Mouse (Mus musculus) layer of hippocampus, adult 2 months (tissue): Measurements from ENCODE around the gene Kctd15. TPM values are rescaled to one million over a fixed set of nuclear protein-coding genes. Genes with fewer than 3 reads are reported as not detected.

Experiments
- DNase-seq, 2 experiments: peaks; one replicate each; pipeline ENCODE4 v3.0.0; 2022; ENCODE audit warnings: low spot score in 2 of 2
- H3K27ac ChIP-seq: fragments of 200-600 bp; 2 replicates; pipeline ENCODE4 v1.8.1; 2022
- H3K4me3 ChIP-seq: fragments of 200-600 bp; 2 replicates; pipeline ENCODE4 v1.8.1; 2022; ENCODE audit warnings: mild to moderate bottlenecking
- CTCF ChIP-seq: fragments of 200-600 bp; conservative IDR thresholded peaks from 2 replicates; pipeline ENCODE4 v1.8.1; 2022; ENCODE audit warnings: antibody characterized with exemption, mild to moderate bottlenecking, moderate library complexity
- long read RNA-seq, 2 experiments: library from polyadenylated mRNA; stranded (forward); transcript quantifications; one replicate each; pipeline ENCODE4 v2.0.0; 2021; ENCODE audit warnings: borderline mapping rate in 2 of 2
- total RNA-seq, 2 experiments: library from RNA; stranded (reverse); gene quantifications; 2 replicates each; pipeline ENCODE4 v1.2.3; 2021

Kctd15 gene
- total RNA-seq: 10 to 100 TPM; 11.2 to 11.5 TPM
- long read RNA-seq, experiment 1, partial matches to known transcripts: 0 of 2 reads
- long read RNA-seq, experiment 1, other reads (novel, unspliced or antisense): 1 of 2 reads
- long read RNA-seq, experiment 2, partial matches to known transcripts: 1 of 4 reads
- long read RNA-seq, experiment 2, other reads (novel, unspliced or antisense): 0 of 4 reads

DNA sequence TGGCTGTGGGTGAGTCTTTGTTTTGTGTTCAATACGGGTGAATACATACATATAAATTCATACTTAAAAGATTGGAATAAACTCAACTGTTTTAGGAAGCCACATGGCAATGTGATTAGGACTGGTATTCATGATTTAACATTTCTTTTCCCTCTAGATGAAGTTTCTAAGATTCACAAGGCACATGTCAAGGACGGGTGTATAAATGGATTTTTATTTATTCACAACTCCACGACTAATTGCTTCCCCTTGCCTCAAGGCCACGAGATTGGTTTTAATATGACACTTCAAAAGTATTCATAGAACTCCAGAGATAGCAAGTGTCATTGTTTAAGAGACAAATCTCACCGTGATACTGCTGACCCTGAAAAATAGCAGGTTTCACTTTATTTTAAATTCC is at the start of gene Kctd15:
Kctd15 (minus strand) TSS at position 101 of the 400 bp plus-strand sequence.
- peak within 1 kb of the TSS; percentile 84; the same call in 1 of the 2 replicates for H3K27ac ChIP-seq
- DNase-seq: no peak
- H3K4me3 ChIP-seq: peak within 1 kb of the TSS; percentile 76
- no peak for TF ChIP-seq CTCF

DNA sequence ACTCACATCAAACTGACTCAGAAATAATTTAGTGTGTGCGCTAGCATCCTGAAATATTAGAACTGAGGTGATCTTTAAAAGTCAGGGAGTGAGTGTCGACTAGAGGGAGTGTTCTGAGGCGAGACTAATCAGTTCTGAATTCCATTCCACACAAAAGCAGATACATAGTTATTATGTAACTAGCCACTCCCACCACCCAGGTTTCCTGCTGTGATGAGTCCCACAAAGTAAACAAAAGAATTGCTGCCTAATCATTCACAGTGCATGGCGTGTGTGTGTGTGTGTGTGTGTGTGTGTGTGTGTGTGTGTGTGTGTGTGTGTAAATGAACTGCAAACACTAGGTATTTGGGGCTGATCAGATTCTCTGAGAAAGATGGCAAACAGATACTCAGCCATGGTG is 47.9 kb upstream of the Kctd15 start:
- Histone ChIP-seq H3K4me3 (no peak overlapping the region), H3K27ac (no peak overlapping the region)
- TF ChIP-seq CTCF: no peak
- no peak for DNase-seq

DNA sequence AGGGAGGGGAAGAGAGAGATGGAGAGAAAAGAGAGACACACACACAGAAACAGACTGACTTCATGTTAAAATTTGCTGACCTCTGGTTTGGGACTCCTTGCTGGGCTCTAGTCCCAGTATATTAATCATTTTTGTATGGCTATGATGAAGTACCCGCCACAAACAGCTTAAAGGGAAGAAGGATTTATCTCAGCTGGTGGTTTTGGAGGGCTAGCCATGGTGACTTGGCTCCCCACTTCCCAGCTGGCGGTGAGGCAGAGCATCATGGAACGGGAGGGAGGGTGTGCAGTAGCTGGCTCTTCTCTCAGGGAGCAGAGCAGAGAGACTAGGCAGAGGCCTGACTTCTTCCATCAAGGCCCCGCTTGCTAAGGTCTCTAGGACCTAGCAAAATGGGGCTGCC is 46.9 kb upstream of the Kctd15 start:
- TF ChIP-seq CTCF: no peak
- Histone ChIP-seq H3K27ac (no peak overlapping the region), H3K4me3 (no peak overlapping the region)
- no peak for DNase-seq

DNA sequence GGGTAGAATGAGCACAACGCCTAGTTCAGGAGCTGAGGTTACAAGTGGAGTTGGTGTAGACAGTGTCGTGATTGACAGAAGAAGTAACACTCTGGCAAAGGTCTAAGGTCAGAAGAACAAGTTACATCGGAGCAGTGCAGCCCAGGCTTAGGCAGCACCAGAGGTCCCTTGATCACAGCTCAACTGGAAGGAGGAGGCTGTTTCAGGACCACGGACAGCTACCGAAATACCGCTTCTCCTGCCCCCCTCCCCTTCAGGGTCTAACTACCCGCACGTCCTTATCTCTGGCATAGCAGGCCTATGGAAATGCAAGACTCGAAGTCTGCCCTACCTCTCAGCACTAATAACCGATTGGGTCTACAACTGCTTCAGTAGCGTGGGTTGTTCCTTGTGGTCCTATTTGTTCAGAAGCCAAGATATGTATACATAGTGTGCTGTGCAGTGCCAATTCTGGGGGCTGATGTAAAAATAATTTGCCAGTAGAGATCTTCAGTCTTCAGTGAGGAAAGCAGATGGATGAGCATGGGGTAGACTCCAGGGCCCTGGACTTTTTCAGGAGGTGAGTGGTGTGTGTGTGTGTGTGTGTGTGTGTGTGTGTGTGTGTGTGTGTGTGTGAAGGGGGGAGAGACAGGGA is 46.3 kb upstream of the Kctd15 start:
- no peak overlapping the region for H3K4me3 ChIP-seq
- H3K27ac ChIP-seq: no peak overlapping the region
- TF ChIP-seq CTCF: no peak
- DNase-seq: no peak

DNA sequence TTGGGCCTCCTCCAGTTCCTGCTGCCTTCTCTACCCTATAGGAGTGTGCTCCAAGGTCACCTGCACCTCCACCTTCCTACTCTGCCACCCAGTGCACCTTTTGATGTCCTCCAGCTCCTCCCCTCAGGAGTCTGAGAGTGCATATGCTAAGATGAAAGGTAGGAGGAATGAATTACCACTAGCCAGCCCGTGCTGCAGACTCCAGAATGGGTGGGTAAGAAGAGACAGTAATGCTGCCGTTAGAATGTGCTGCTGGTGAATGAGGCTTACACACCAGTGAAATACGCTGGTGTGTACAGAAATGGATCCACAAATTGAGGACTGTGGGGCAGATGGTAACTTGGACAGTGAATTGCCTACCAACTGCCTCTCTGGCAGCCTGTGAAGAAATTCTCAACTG is 43.4 kb upstream of the Kctd15 start:
- TF ChIP-seq CTCF: no peak
- Histone ChIP-seq H3K4me3 (no peak overlapping the region), H3K27ac (no peak overlapping the region)
- no peak for DNase-seq

DNA sequence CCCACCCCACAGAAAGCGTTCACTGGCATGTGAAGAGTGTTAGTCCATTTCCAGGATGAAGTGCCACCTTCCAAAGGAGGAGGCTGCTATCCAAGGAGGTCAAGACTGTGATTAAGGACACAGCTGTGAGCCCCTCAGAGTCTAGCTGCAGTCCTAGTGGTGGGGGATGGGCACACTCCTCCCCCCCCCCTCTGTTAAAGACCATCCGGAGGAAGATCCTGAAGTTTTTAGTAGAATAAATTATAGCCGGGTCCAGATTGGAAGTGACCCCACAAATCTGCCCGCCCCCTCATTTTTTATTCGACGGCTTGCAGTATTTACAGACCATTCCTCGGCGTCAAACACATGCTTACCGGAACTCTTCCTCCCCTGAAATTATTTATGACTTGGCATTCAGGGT is 41.7 kb upstream of the Kctd15 start:
- Histone ChIP-seq H3K27ac (no peak overlapping the region), H3K4me3 (no peak overlapping the region)
- no peak for TF ChIP-seq CTCF
- no peak for DNase-seq

DNA sequence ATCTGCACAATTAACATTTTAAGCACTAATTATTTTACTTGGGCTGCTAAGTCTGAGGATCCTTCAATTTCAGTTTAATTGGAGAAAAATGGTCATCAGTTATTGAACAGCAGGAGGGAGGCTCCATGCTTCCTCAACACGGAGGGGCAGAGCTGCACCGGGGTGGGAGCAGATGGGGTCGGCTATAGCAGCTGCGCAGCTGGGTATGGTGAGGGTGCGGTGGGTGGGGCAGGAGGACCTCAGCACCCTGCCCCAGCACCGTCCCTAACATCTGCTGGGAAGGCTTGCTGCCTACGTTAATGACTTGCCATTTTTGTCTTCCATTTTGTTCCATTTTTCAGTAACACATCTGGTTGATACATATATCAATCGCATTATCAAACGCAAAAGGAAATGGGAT is 39.6 kb upstream of the Kctd15 start:
- DNase-seq: no peak
- TF ChIP-seq CTCF: no peak
- no peak overlapping the region for H3K4me3 ChIP-seq
- H3K27ac ChIP-seq: no peak overlapping the region

DNA sequence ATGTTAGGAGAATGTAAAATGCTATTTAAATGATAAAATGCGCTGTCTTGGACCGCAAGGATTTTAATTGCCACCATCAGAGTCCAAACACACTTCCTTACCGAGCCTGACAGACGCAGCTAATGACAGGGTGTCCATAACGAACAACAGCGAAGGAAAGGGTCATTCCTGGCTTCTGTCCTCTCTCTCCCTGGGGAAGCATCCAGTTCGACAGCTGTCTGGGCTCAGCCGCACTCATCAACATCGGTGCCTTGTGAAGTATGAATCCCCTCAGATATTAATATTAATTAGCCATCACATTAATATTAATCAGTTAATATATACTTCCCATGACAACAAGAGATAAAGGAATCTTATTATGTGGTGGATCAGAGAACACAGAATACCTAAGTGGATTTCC is 38.4 kb upstream of the Kctd15 start:
- no peak for DNase-seq
- no peak overlapping the region for H3K4me3 ChIP-seq
- no peak for TF ChIP-seq CTCF
- H3K27ac ChIP-seq: no peak overlapping the region

DNA sequence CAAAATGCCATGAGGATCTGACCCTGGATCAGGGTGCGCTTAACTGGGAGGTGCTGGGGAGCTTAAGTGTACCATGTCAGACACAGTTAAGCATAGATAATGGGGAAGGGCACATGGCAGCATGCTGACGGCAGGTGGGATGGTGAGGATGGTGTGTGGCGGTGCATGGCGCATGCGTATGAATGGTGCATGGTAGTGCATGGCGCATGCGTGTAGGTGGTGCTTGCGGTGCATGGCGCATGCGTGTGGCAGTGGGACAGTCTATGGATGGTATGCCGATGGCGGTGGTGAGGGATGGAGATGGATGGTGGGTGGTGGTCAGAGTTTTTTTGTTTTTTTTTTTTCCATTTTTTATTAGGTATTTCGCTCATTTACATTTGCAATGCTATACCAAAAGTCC is 37.4 kb upstream of the Kctd15 start:
- H3K27ac ChIP-seq: no peak overlapping the region
- no peak for TF ChIP-seq CTCF
- DNase-seq: no peak
- H3K4me3 ChIP-seq: no peak overlapping the region

DNA sequence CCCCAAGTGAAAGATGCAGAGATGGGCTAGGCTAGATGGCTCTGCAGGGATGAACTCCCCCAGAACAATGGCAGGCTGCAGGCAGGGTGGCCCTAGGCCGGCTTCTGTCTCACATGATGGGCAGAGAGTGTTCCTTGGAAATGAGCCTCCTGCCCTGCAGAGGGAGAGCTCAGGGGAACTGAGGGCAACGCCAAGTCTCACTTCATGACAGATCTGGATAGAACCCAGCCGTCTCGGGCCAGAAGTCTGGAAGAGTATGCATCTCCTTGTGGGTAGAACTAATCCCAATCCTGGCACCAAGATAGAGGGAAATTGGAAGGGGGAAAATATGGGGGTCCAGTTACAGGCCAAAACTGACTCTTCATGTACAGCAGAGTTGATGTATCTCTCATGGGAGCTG is 36.5 kb upstream of the Kctd15 start:
- H3K4me3 ChIP-seq: no peak overlapping the region
- no peak for DNase-seq
- no peak for TF ChIP-seq CTCF
- H3K27ac ChIP-seq: no peak overlapping the region

DNA sequence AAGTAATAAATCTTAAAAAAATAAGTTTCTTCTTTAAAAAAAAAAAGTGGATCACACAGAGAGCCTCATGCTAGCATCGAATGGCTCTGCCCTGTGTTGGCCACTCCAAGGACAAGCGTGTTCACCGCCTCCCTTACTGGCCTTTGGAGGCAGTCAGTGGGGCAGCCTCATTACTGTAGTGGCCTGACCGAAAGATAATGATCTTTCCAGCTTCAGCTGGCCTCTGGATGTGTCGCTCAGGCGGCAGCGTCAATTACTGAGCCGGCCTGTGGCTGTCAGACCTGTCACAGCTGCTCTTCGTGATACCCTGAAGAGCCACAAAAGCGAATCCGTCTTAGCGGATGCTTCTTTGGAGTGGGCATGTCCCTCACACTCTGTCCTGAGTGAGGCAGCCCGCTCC is 33.6 kb upstream of the Kctd15 start:
- TF ChIP-seq CTCF: no peak
- H3K27ac ChIP-seq: no peak overlapping the region
- H3K4me3 ChIP-seq: no peak overlapping the region
- no peak for DNase-seq

DNA sequence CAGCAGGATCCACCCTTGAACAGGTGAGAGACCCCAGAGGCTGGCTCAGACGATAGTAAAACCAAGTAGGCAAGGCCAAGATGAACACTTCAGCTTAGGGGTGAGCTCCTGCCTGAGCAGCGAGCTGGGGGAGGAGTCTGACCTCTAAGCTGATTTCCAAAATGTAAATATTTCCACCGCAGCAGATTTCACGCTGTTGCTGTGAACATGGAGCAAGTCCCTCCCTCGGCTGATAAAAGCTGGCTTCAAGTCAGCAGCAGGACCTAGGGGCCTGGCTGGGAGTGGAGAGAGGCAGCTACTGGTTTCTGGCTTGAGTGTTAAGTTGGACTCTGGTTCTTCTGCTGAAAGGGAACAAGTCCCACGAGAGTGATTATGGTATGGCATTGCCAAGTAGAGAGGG is 32.5 kb upstream of the Kctd15 start:
- DNase-seq: no peak
- TF ChIP-seq CTCF: no peak
- no peak overlapping the region for H3K27ac ChIP-seq
- no peak overlapping the region for H3K4me3 ChIP-seq

DNA sequence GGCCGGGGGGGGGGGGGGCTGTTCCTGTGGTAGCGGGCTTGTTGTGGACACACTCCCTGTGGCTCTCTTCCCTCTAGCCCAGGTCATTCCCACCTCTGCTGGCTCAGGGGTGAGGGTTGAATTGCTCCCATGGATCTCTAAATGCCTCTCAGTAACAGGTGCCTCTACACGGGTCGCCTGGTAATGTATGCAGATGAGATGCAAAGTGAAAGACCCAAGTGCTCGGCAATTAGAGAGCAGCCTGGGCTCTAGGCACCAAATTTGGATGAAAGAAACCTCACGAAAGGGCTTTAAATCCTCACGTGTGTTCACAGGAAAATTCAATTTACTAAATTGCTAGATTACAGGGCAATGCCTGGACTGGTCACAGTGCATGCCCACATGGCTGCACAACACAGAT is 29.3 kb upstream of the Kctd15 start:
- no peak for DNase-seq
- H3K4me3 ChIP-seq: no peak overlapping the region
- no peak for TF ChIP-seq CTCF

DNA sequence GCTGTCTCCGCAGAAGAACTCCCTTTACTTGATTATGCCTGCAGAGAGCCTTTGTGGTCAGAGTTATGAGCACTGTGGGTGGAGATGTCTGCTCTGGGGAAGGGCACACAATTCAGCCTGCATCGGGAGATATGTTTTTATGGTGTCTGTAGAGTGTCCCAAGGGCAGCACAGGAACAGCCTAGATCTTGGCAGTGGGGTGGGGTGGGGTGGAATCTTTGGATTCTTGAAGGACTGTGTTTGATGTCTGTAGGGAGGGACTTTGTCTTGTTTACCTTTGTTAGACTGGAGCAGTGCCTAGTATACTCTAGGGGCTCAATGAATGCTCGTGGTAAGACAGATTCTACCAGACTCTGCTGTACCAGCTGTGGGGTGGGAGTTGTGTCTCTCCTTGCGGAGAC is 28.6 kb upstream of the Kctd15 start:
- no peak overlapping the region for H3K27ac ChIP-seq
- no peak for DNase-seq
- no peak overlapping the region for H3K4me3 ChIP-seq
- no peak for TF ChIP-seq CTCF

More for the DNA sequence above, 29.3 kb upstream of the Kctd15 start:
- H3K27ac ChIP-seq: no peak overlapping the region
